Mouse (Mus musculus) MEL (cell line): ENCODE results near the gene Pcca. TPM values are rescaled to one million over a fixed set of nuclear protein-coding genes. Genes with fewer than 3 reads are reported as not detected.

ENCODE experiments used
- DNase-seq: peaks from one replicate; pipeline ENCODE4 v3.0.0; 2011; ENCODE audit warnings: low read depth, low spot score
- H3K27ac ChIP-seq: 2 replicates; pipeline ENCODE4 v1.5.1; 2012; ENCODE audit warnings: low read depth, mild to moderate bottlenecking, control low read depth, low read length, moderate library complexity; ENCODE audit not compliant: control insufficient read depth
- H3K27me3 ChIP-seq, 2 experiments: fragments of 150-350 bp in 1 of 2; sonication (generic) in 1 of 2; 2 replicates each; pipeline ENCODE4 v1.6.1; 2012; ENCODE audit warnings: low read length in 2 of 2, mild to moderate bottlenecking in 2 of 2, improper control_type of control experiment in 1 of 2, moderate library complexity in 1 of 2; ENCODE audit not compliant: insufficient read depth in 2 of 2, control insufficient read depth in 1 of 2
- H3K36me3 ChIP-seq, 2 experiments: 2 replicates each; pipeline ENCODE4 v1.6.1; 2012 to 2014; ENCODE audit warnings: low read length in 2 of 2, improper control_type of control experiment in 1 of 2, inconsistent platforms in 1 of 2, mild to moderate bottlenecking in 1 of 2; ENCODE audit not compliant: insufficient read depth in 2 of 2, control insufficient read depth in 1 of 2
- H3K4me1 ChIP-seq, 2 experiments: fragments of 150-350 bp in 1 of 2; sonication (generic) in 1 of 2; 2 replicates each; pipeline ENCODE4 v1.6.1; 2012; ENCODE audit warnings: low read length in 2 of 2, improper control_type of control experiment in 1 of 2, mild to moderate bottlenecking in 1 of 2; ENCODE audit not compliant: insufficient read depth in 2 of 2, control insufficient read depth in 1 of 2
- H3K4me3 ChIP-seq, 2 experiments: fragments of 150-350 bp in 1 of 2; sonication (generic) in 1 of 2; 2 replicates each; pipeline ENCODE4 v1.5.1; 2012; ENCODE audit warnings: low read depth in 2 of 2, low read length in 2 of 2, mild to moderate bottlenecking in 2 of 2, moderate library complexity in 2 of 2, control low read depth in 1 of 2, improper control_type of control experiment in 1 of 2; ENCODE audit not compliant: control insufficient read depth in 1 of 2, insufficient read depth in 1 of 2
- H3K79me2 ChIP-seq: 2 replicates; pipeline ENCODE4 v1.6.1; 2012; ENCODE audit warnings: mild to moderate bottlenecking, low read length, moderate library complexity; ENCODE audit not compliant: control insufficient read depth, poor library complexity, insufficient read depth
- H3K9ac ChIP-seq: 2 replicates; pipeline ENCODE4 v1.6.1; 2012; ENCODE audit warnings: low read depth, mild to moderate bottlenecking, control low read depth, low read length, moderate library complexity; ENCODE audit not compliant: control insufficient read depth, poor library complexity, severe bottlenecking
- H3K9me3 ChIP-seq: fragments of 150-350 bp; sonication (generic); replicated peaks from 2 replicates; pipeline ENCODE4 v1.6.1; 2012; ENCODE audit warnings: mild to moderate bottlenecking, low read length, improper control_type of control experiment, moderate library complexity; ENCODE audit not compliant: insufficient read depth
- CHD2 ChIP-seq: IDR thresholded peaks from 2 replicates; pipeline ENCODE4 v1.6.1; 2011; ENCODE audit warnings: low read length, improper control_type of control experiment
- E2F4 ChIP-seq: IDR thresholded peaks from 2 replicates; pipeline ENCODE4 v1.6.1; 2011; ENCODE audit warnings: low read depth, low read length, improper control_type of control experiment, borderline replicate concordance
- ELF1 ChIP-seq: IDR thresholded peaks from 2 replicates; pipeline ENCODE4 v1.6.1; 2014; ENCODE audit warnings: low read depth, mild to moderate bottlenecking, inconsistent platforms, low read length, improper control_type of control experiment, moderate library complexity
- GATA1 ChIP-seq: IDR thresholded peaks from 2 replicates; pipeline ENCODE4 v1.6.1; 2011; ENCODE audit warnings: low read depth, low read length, improper control_type of control experiment
- HCFC1 ChIP-seq: IDR thresholded peaks from 2 replicates; pipeline ENCODE4 v1.6.1; 2012; ENCODE audit warnings: low read depth, mild to moderate bottlenecking, inconsistent platforms, low read length, improper control_type of control experiment, moderate library complexity
- JUND ChIP-seq: IDR thresholded peaks from 2 replicates; pipeline ENCODE4 v1.6.1; 2011; ENCODE audit warnings: low read depth, mild to moderate bottlenecking, improper control_type of control experiment, low read length
- MAX ChIP-seq: IDR thresholded peaks from 2 replicates; pipeline ENCODE4 v1.6.1; 2011; ENCODE audit warnings: low read length, improper control_type of control experiment
- MAZ ChIP-seq: IDR thresholded peaks from 2 replicates; pipeline ENCODE4 v1.6.1; 2012; ENCODE audit warnings: low read depth, mild to moderate bottlenecking, inconsistent platforms, low read length, improper control_type of control experiment
- MXI1 ChIP-seq: IDR thresholded peaks from 2 replicates; pipeline ENCODE4 v1.6.1; 2011; ENCODE audit warnings: mild to moderate bottlenecking, low read depth, low read length, improper control_type of control experiment
- NELFE ChIP-seq: IDR thresholded peaks from 2 replicates; pipeline ENCODE4 v1.6.1; 2011; ENCODE audit warnings: low read depth, low read length, improper control_type of control experiment
- NRF1 ChIP-seq: IDR thresholded peaks from 2 replicates; pipeline ENCODE4 v1.6.1; 2014; ENCODE audit warnings: low read depth, mild to moderate bottlenecking, inconsistent platforms, low read length, improper control_type of control experiment, moderate library complexity; ENCODE audit not compliant: poor library complexity, insufficient read depth, severe bottlenecking
- POLR2A ChIP-seq, 2 experiments: IDR thresholded peaks; 2 replicates each; pipeline ENCODE4 v1.6.1; 2011 to 2012; ENCODE audit warnings: low read length in 2 of 2, mild to moderate bottlenecking in 2 of 2, control low read depth in 1 of 2, improper control_type of control experiment in 1 of 2, low read depth in 1 of 2, moderate library complexity in 1 of 2; ENCODE audit not compliant: control insufficient read depth in 1 of 2, insufficient read depth in 1 of 2, poor library complexity in 1 of 2
- POLR2AphosphoS2 ChIP-seq: IDR thresholded peaks from 2 replicates; pipeline ENCODE4 v1.6.1; 2011; ENCODE audit warnings: low read length, improper control_type of control experiment
- RAD21 ChIP-seq: IDR thresholded peaks from 2 replicates; pipeline ENCODE4 v1.6.1; 2011; ENCODE audit warnings: mild to moderate bottlenecking, low read depth, low read length, improper control_type of control experiment
- TAL1 ChIP-seq: IDR thresholded peaks from 2 replicates; pipeline ENCODE4 v1.6.1; 2012; ENCODE audit warnings: mild to moderate bottlenecking, inconsistent platforms, low read length, moderate library complexity, mixed read lengths
- USF2 ChIP-seq, 2 experiments: IDR thresholded peaks; 2 replicates each; pipeline ENCODE4 v1.6.1; 2011 to 2012; ENCODE audit warnings: improper control_type of control experiment in 2 of 2, low read length in 2 of 2, borderline replicate concordance in 1 of 2, inconsistent platforms in 1 of 2, low read depth in 1 of 2, mild to moderate bottlenecking in 1 of 2; ENCODE audit not compliant: insufficient read depth in 1 of 2
- ZC3H11A ChIP-seq: IDR thresholded peaks from 2 replicates; pipeline ENCODE4 v1.6.1; 2012; ENCODE audit warnings: low read depth, mild to moderate bottlenecking, inconsistent platforms, low read length, improper control_type of control experiment
- ZKSCAN1 ChIP-seq: IDR thresholded peaks from 2 replicates; pipeline ENCODE4 v1.6.1; 2012; ENCODE audit warnings: low read depth, mild to moderate bottlenecking, inconsistent platforms, low read length, improper control_type of control experiment, moderate library complexity
- ZMIZ1 ChIP-seq: IDR thresholded peaks from 2 replicates; pipeline ENCODE4 v1.6.1; 2012; ENCODE audit warnings: low read depth, mild to moderate bottlenecking, inconsistent platforms, low read length, improper control_type of control experiment, moderate library complexity
- polyA plus RNA-seq, 2 experiments: library from polyadenylated mRNA; stranded (reverse) in 1 of 2; unstranded in 1 of 2; fragments of >175 nt in 1 of 2; fragments of >200 nt in 1 of 2; gene quantifications; 2 replicates each; pipeline versions ENCODE4 v1.2.1 to v1.2.4; 2012; ENCODE audit warnings: low replicate concordance in 2 of 2, low read depth in 1 of 2; ENCODE audit not compliant: insufficient read length in 2 of 2, insufficient read depth in 1 of 2, missing spikeins in 1 of 2
- total RNA-seq: library from RNA; depleted of rRNA; stranded (reverse); fragments of 300-350 nt; gene quantifications from 2 replicates; pipeline ENCODE4 v1.2.3, GENCODE M21; 2012

The Pcca gene
- total and polyA plus RNA-seq, 3 experiments, result 21.2 to 22.7 TPM; not detected in 1

- TF ChIP-seq NELFE, result peak; percentile 75
- TF ChIP-seq RAD21, result no peak
- TF ChIP-seq MXI1, result peak; percentile 70; the same call in 1 of the 2 replicates
- no peak for TF ChIP-seq GATA1
- TF ChIP-seq USF2 (IDR thresholded peaks at IDR 0.05; ENCODE audit: borderline replicate concordance in 1 of 2, insufficient read depth in 1 of 2, low read depth in 1 of 2, low read length in 2 of 2), result no peak
- no peak for TF ChIP-seq ZKSCAN1
- TF ChIP-seq, all 39 proteins: peak for 15
Observed at GRCm38 (mm10) chr14:122912812-122913498, 378.8 kb downstream of the Pcca start (continued).

GRCm38 (mm10) chr14:122913657-122914056 lies 379.5 kb downstream of the Pcca start, which contains the start of gene Ggact:
TSS of gene Ggact (minus strand) at chr14:122913757.
- Histone ChIP-seq H3K27ac (peak within 1 kb of the TSS; percentile 61), H3K9me3 (no peaks in the 10 kb centered on the region), H3K9ac (peak within 1 kb of the TSS; percentile 93), H3K4me3 (peak within 1 kb of the TSS; percentile 85 to 95), H3K27me3 (no peaks in the 10 kb centered on the region), H3K79me2 (peaks cover 15% of the 10 kb centered on the region), H3K4me1 (peaks cover 2 to 7% of the 10 kb centered on the region in 2 experiments; a peak in 3 of 4 replicates), H3K36me3 (peaks cover 0 to 22% of the 10 kb centered on the region in 2 experiments; a peak in 2 of 4 replicates)
- no peak for DNase-seq
- TF ChIP-seq MAX (no peak), POLR2AphosphoS2 (no peak), POLR2A (IDR thresholded peaks at IDR 0.05; ENCODE audit: control insufficient read depth in 1 of 2, insufficient read depth in 1 of 2, low read depth in 1 of 2, low read length in 2 of 2, poor library complexity in 1 of 2) (no peak), TAL1 (no peak), MAZ (no peak), NELFE (no peak), RAD21 (no peak), ZC3H11A (no peak), ZMIZ1 (no peak), USF2 (IDR thresholded peaks at IDR 0.05; ENCODE audit: borderline replicate concordance in 1 of 2, insufficient read depth in 1 of 2, low read depth in 1 of 2, low read length in 2 of 2) (no peak), NRF1 (no peak), JUND (no peak), CHD2 (no peak), ELF1 (no peak)

- no peaks in the 10 kb centered on the region for H3K9me3 ChIP-seq
- peaks cover 1% of the 10 kb centered on the region; the same call in 1 of the 2 replicates for H3K79me2 ChIP-seq
- TF ChIP-seq MAZ, result no peak
- TF ChIP-seq E2F4, result no peak
- no peak for TF ChIP-seq HCFC1
- TF ChIP-seq ZKSCAN1, result no peak
- TF ChIP-seq CHD2, result no peak
- no peak for TF ChIP-seq GATA1
- no peaks in the 10 kb centered on the region for H3K27me3 ChIP-seq
- no peaks in the 10 kb centered on the region; a peak in 1 of 4 replicates for H3K4me1 ChIP-seq
- no peak for DNase-seq
- H3K27ac ChIP-seq, result no peak overlapping the region
- H3K9ac ChIP-seq, result no peak overlapping the region
- peaks cover 0 to 5% of the 10 kb centered on the region in 2 experiments; a peak in 2 of 4 replicates for H3K36me3 ChIP-seq
- H3K4me3 ChIP-seq, result no peak overlapping the region
Observed at GRCm38 (mm10) chr14:122917676-122918075, 383.6 kb downstream of the Pcca start.
